Mouse (Mus musculus): Measurements from ENCODE around the gene Foxp1.

GRCm38 (mm10) chr6:99451479-99451878 lies 71.0 kb downstream of the Foxp1 start:
- TF ChIP-seq CTCF (IDR thresholded peaks at IDR 0.05) (no peak), EP300 (IDR thresholded peaks at IDR 0.05) (no peak)
